In genomic region chr4:150239087-150239480, GRCm38 (mm10) we compare ENCODE assay signal across 8 mouse cellular contexts. TPM values are rescaled to one million over a fixed set of nuclear protein-coding genes. Genes with fewer than 3 reads are reported as not detected.
DNase-seq lines count a peak whose midpoint lies in the region; ATAC-seq and TF ChIP-seq lines count a peak whose summit lies in the region.

No protein-coding gene starts in this region.

- no peak for TF ChIP-seq CTCF in thymus, adult 2 months (IDR thresholded peaks at IDR 0.05; ENCODE audit: borderline replicate concordance, control insufficient read depth, extremely low read depth, insufficient read depth, low read length, poor library complexity)
- TF ChIP-seq CTCF in stomach, postnatal 0 days (IDR thresholded peaks at IDR 0.05; ENCODE audit: low read depth): no peak

- H3K4me2 ChIP-seq in liver, embryonic 11.5 days: peak overlapping the region; percentile 93
- peak overlapping the region; percentile 75 for H3K4me2 ChIP-seq in stomach, postnatal 0 days (replicated peaks; ENCODE audit: low read depth)

- TF ChIP-seq POLR2A in thymus, adult 2 months (IDR thresholded peaks at IDR 0.05; ENCODE audit: control insufficient read depth, extremely low read depth, insufficient read depth, low read length, poor library complexity): no peak

- peaks cover 39% of the 10 kb centered on the region for H3K4me1 ChIP-seq in thymus, adult 2 months (replicated peaks; ENCODE audit: control insufficient read depth, insufficient read depth, low read length)
- peaks cover 48% of the 10 kb centered on the region for H3K4me1 ChIP-seq in liver, embryonic 11.5 days (replicated peaks; ENCODE audit: control insufficient read depth, insufficient read depth, low read length)
- 0 out of 2 replicates have a peak, but pooled peaks cover 9% of the 10 kb centered on the region for H3K4me1 ChIP-seq in stomach, postnatal 0 days (replicated peaks; ENCODE audit: control insufficient read depth, insufficient read depth)

- peak; percentile 48 for DNase-seq in embryo, embryonic 10.5 days (ENCODE audit: low spot score)
- no peak for DNase-seq in embryo, embryonic 10 days (ENCODE audit: low spot score)
- no peak for DNase-seq in thymus, adult 2 months
- DNase-seq in thymus, postnatal 36 days: no peak
- DNase-seq in liver, embryonic 11.5 days (ENCODE audit: low spot score): no peak
- DNase-seq in stomach, postnatal 0 days (ENCODE audit: low spot score): no peak
- DNase-seq in cerebellum, postnatal 36 days: no peak

- no peak for TF ChIP-seq EP300 in stomach, postnatal 0 days (optimal IDR thresholded peaks at IDR 0.05)

- H3K27me3 ChIP-seq in thymus, adult 2 months (ENCODE audit: control insufficient read depth, insufficient read depth, low read length): no peaks in the 10 kb centered on the region
- H3K27me3 ChIP-seq in liver, embryonic 11.5 days (replicated peaks; ENCODE audit: control insufficient read depth, insufficient read depth, low read length): no peaks in the 10 kb centered on the region
- no peaks in the 10 kb centered on the region for H3K27me3 ChIP-seq in stomach, postnatal 0 days (ENCODE audit: control insufficient read depth, insufficient read depth, low read length)

- H3K36me3 ChIP-seq in thymus, adult 2 months (ENCODE audit: control insufficient read depth, insufficient read depth, low read length): peaks cover 37% of the 10 kb centered on the region
- peaks cover 39% of the 10 kb centered on the region for H3K36me3 ChIP-seq in liver, embryonic 11.5 days (ENCODE audit: control insufficient read depth, insufficient read depth, low read length)
- H3K36me3 ChIP-seq in stomach, postnatal 0 days (ENCODE audit: control insufficient read depth, insufficient read depth, low read length): peaks cover 29% of the 10 kb centered on the region; the same call in 1 of the 2 replicates

- no peak for ATAC-seq in liver, embryonic 11.5 days (replicated peaks; ENCODE audit: low FRiP score)
- no peak for ATAC-seq in stomach, postnatal 0 days (ENCODE audit: low FRiP score, low TSS enrichment)
- ATAC-seq in inflammation-experienced regulatory T-cells, adult 6 months: no peak

- H3K4me3 ChIP-seq in thymus, adult 2 months (ENCODE audit: control insufficient read depth, insufficient read depth, low read length): 0 out of 2 replicates have a peak overlapping the region, but pooled peaks have one; percentile 3
- peak overlapping the region; percentile 71 for H3K4me3 ChIP-seq in liver, embryonic 11.5 days (ENCODE audit: low read depth, low read length)
- no peak overlapping the region for H3K4me3 ChIP-seq in stomach, postnatal 0 days (ENCODE audit: low read depth, low read length)

- H3K27ac ChIP-seq in thymus, adult 2 months (ENCODE audit: control insufficient read depth, insufficient read depth, low read length): peak overlapping the region; percentile 2; the same call in 1 of the 2 replicates
- H3K27ac ChIP-seq in liver, embryonic 11.5 days (ENCODE audit: low read depth, low read length): peak overlapping the region; percentile 82
- peak overlapping the region; percentile 56 for H3K27ac ChIP-seq in stomach, postnatal 0 days (replicated peaks)

- H3K9me3 ChIP-seq in liver, embryonic 11.5 days (ENCODE audit: control insufficient read depth, low read length): no peaks in the 10 kb centered on the region
- no peaks in the 10 kb centered on the region for H3K9me3 ChIP-seq in stomach, postnatal 0 days (ENCODE audit: control insufficient read depth, low read length)

- H3K9ac ChIP-seq in liver, embryonic 11.5 days (ENCODE audit: low read depth, low read length): peak overlapping the region; percentile 90
- no peak overlapping the region for H3K9ac ChIP-seq in stomach, postnatal 0 days (ENCODE audit: low read length)

- 56% methylated on average over 5 of the region's 5 CpGs for WGBS in thymus, adult 2 months
- 22% methylated on average over 5 of the region's 5 CpGs for WGBS in liver, embryonic 11.5 days
- WGBS in stomach, postnatal 0 days: 44% methylated on average over 5 of the region's 5 CpGs

RNA-seq across cellular contexts. Expression of gene Eno1, which starts 2.6 kb away (rescaled TPM):
- polyA plus RNA-seq in thymus, adult 2 months (2012; rRNA removed): 296 and 344 TPM in 2 replicates
- polyA plus RNA-seq in liver, embryonic 11.5 days (2014; fragmentation: Nextera tagmentation; extraction: Ambion mirVana): 2,392 and 2,590 TPM in 2 replicates
- polyA plus RNA-seq in stomach, postnatal 0 days (2015; fragmentation: Nextera tagmentation; extraction: Ambion mirVana): 636 and 733 TPM in 2 replicates
- polyA plus RNA-seq in inflammation-experienced regulatory T-cells, adult 6 months (2017; shearing (Covaris generic)): 100 to 1,000 TPM; 503 to 566 (median 560) TPM

RNA-seq across cellular contexts. Expression of gene Car6, which starts 38.0 kb away (rescaled TPM):
- 0.31 and 0.40 TPM in 2 replicates for polyA plus RNA-seq in thymus, adult 2 months (2012; rRNA removed)
- polyA plus RNA-seq in liver, embryonic 11.5 days (2014; fragmentation: Nextera tagmentation; extraction: Ambion mirVana): not detected in 2 replicates
- polyA plus RNA-seq in stomach, postnatal 0 days (2015; fragmentation: Nextera tagmentation; extraction: Ambion mirVana): 0.06 TPM in 1 of 2 replicates, not detected in the other
- polyA plus RNA-seq in inflammation-experienced regulatory T-cells, adult 6 months (2017; shearing (Covaris generic)): not detected

RNA-seq across cellular contexts. Expression of gene Rere, which starts 42.4 kb away (rescaled TPM):
- 52.5 and 62.1 TPM in 2 replicates for polyA plus RNA-seq in thymus, adult 2 months (2012; rRNA removed)
- 22.6 and 23.3 TPM in 2 replicates for polyA plus RNA-seq in liver, embryonic 11.5 days (2014; fragmentation: Nextera tagmentation; extraction: Ambion mirVana)
- polyA plus RNA-seq in stomach, postnatal 0 days (2015; fragmentation: Nextera tagmentation; extraction: Ambion mirVana): 8.3 and 12.2 TPM in 2 replicates
- 10 to 100 TPM; 10.1 to 32.0 (median 28.4) TPM for polyA plus RNA-seq in inflammation-experienced regulatory T-cells, adult 6 months (2017; shearing (Covaris generic))

Comparison
In these comparisons a context has a peak if more than half of its experiments do, and no peak if none do; other contexts are left out.
1. H3K27ac ChIP-seq: peak in every context shown above with its lines; median percentile 82 in liver, embryonic 11.5 days; 56 in stomach, postnatal 0 days; 2 in thymus, adult 2 months.